Mouse (Mus musculus) frontal cortex, postnatal 36 days (tissue): ENCODE measurements around the gene Map4k3.
A peak's percentile ranks its signal among the peaks of the same experiment; 100 is the strongest.
"Not testable (repeated sequence)": the region's sequence is repeated elsewhere in the genome, so short reads cannot be mapped to it uniquely, and the experiment has no call there.

ENCODE experiments used
- DNase-seq, 2 experiments: peaks; one replicate each; pipeline ENCODE4 v3.0.0; 2022; ENCODE audit warnings: low spot score in 2 of 2

Map4k3 gene

GRCm38 (mm10) chr17:80632354-80632753, 95.9 kb downstream of the Map4k3 start:
- no peak for DNase-seq

GRCm38 (mm10) chr17:80631028-80631427, 97.3 kb downstream of the Map4k3 start:
- no peak for DNase-seq

- no peak for DNase-seq
Measured at GRCm38 (mm10) chr17:80624979-80625378, 103.3 kb downstream of the Map4k3 start.

GRCm38 (mm10) chr17:80621691-80622090, 106.6 kb downstream of the Map4k3 start:
- no peak for DNase-seq

GRCm38 (mm10) chr17:80620786-80621423, 107.4 kb downstream of the Map4k3 start:
- peak; percentile 60 to 76 for DNase-seq

- peak in 1 of 2 experiments; percentile 25 for DNase-seq
Measured at GRCm38 (mm10) chr17:80619556-80619955, 108.7 kb downstream of the Map4k3 start.

GRCm38 (mm10) chr17:80618890-80619289, 109.4 kb downstream of the Map4k3 start:
- DNase-seq, result no peak

- DNase-seq, result no peak
Measured at GRCm38 (mm10) chr17:80603806-80604205, 124.5 kb downstream of the Map4k3 start.

- DNase-seq, result no peak
Measured at GRCm38 (mm10) chr17:80603079-80603625, 125.1 kb downstream of the Map4k3 start.

GRCm38 (mm10) chr17:80601371-80601770, 126.9 kb downstream of the Map4k3 start:
- peak; percentile 57 to 63 for DNase-seq

- no peak for DNase-seq
Measured at GRCm38 (mm10) chr17:80583051-80583450, 145.2 kb downstream of the Map4k3 start.

- DNase-seq, result no peak
Measured at GRCm38 (mm10) chr17:80579901-80580300, 148.4 kb downstream of the Map4k3 start.

GRCm38 (mm10) chr17:80579089-80579488, 149.2 kb downstream of the Map4k3 start:
- no peak for DNase-seq

GRCm38 (mm10) chr17:80578041-80578440, 150.2 kb downstream of the Map4k3 start:
- no peak for DNase-seq

GRCm38 (mm10) chr17:80577639-80578038, 150.6 kb downstream of the Map4k3 start, which contains the start of gene Cdkl4:
Cdkl4 (minus strand) TSS chr17:80577813.
- no peak for DNase-seq

GRCm38 (mm10) chr17:80577214-80577613, 151.1 kb downstream of the Map4k3 start:
- DNase-seq, result peak; percentile 73 to 78

- DNase-seq, result no peak
Measured at GRCm38 (mm10) chr17:80575008-80575407, 153.3 kb downstream of the Map4k3 start.

GRCm38 (mm10) chr17:80574471-80574965, 153.8 kb downstream of the Map4k3 start:
- DNase-seq, result no peak

- no peak for DNase-seq
Measured at GRCm38 (mm10) chr17:80572187-80572935, 155.9 kb downstream of the Map4k3 start.

GRCm38 (mm10) chr17:80571460-80571859, 156.8 kb downstream of the Map4k3 start:
- DNase-seq, result no peak

GRCm38 (mm10) chr17:80569718-80570117, 158.6 kb downstream of the Map4k3 start:
- not testable (repeated sequence) for DNase-seq

- DNase-seq, result no peak
Measured at GRCm38 (mm10) chr17:80568842-80569601, 159.3 kb downstream of the Map4k3 start.
